Mouse (Mus musculus): Measurements from ENCODE around the gene Casq2. TPM values are rescaled to one million over a fixed set of nuclear protein-coding genes. Genes with fewer than 3 reads are reported as not detected.
"Not testable (repeated sequence)": the region's sequence is repeated elsewhere in the genome, so short reads cannot be mapped to it uniquely, and the experiment has no call there.

Gene Casq2
- total RNA-seq, 2 experiments from 2014 or later = 0.96 to 1.9 TPM

DNA sequence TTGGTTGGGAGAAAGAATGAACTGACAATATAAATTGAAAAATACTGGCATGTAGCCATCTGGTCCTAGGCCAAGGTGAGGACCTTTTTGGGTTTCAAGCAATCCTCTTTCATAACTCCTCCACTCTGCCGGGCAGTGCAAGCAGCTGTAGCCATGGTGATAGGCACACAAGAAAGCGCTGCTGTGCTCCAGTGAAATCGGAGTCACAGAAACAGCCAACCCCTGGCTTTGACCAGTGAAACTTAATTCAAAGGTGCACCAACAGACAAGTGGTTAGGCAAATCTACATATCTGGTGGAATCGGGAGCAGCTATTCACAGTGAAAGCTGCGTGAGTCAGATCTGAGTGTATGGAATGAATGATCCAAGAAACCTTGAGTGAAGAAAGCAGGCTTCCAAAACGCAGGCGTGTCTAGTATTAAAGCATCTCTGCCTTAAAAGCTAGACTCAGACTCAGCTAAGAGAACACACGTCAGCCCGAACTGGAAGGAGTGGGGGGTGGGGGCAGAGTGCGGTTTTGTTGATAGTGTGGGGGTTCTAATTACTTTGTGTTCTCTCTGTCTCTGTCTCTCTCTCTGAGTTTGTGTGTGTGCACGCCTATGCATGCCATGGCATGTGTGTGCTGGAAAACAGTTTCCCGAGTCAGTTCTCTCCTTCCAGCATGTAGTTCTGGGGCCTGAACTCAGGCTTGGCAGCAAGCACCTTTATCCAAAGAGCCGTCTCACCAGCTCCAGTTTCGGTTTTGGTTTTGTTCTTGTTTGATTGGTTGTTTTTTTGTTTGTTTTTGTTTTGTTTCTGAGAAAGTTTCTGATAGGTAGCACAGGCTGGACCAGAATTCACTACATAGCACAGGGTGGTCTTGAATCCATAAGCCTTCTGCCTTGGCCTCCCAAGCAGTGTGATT, 73.5 kb downstream of the Casq2 start:
- peak in 1 of 2 experiments; percentile 66 for DNase-seq (ENCODE audit: low spot score in 2 of 2)

DNA sequence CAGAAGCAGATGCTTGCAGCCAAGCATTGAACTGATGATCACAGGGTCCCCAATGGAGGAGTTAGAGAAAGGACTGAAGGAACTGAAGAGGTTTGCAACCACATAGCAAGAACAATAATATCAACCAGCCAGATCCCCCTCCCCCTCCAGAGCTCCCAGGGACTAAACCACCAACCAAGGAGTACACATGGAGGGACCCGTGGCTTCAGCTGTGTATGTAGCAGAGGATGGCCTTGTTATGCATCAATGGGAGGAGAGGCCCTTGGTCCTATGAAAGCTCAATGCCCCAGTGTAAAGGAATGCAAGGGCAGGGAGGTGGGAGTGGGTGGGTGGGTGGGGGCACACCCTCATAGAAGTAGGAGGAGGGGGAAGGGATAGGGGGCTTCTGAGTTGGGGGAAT, 77.6 kb downstream of the Casq2 start:
- DNase-seq (ENCODE audit: low spot score in 2 of 2) = not testable (repeated sequence)

DNA sequence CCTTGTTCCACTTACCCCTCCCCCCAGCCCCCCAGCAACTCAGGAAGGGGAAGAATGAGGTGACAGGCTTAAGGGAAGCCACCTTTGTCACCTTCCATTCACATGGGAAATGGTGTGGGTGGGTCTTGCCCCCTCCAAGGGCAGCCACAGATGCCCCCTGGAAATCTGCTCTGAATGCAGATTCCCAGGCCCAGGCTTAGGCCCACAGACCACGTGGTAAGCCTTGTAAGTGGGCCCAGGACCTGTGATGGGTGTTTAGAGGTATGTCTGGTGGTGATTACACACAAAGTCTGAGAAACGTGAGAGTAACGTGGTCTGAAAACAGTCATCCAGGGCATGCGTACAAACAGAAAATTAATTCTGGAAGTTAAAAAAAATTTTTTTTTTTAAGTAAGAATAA, 78.7 kb downstream of the Casq2 start:
- DNase-seq (ENCODE audit: low spot score in 2 of 2) = no peak

DNA sequence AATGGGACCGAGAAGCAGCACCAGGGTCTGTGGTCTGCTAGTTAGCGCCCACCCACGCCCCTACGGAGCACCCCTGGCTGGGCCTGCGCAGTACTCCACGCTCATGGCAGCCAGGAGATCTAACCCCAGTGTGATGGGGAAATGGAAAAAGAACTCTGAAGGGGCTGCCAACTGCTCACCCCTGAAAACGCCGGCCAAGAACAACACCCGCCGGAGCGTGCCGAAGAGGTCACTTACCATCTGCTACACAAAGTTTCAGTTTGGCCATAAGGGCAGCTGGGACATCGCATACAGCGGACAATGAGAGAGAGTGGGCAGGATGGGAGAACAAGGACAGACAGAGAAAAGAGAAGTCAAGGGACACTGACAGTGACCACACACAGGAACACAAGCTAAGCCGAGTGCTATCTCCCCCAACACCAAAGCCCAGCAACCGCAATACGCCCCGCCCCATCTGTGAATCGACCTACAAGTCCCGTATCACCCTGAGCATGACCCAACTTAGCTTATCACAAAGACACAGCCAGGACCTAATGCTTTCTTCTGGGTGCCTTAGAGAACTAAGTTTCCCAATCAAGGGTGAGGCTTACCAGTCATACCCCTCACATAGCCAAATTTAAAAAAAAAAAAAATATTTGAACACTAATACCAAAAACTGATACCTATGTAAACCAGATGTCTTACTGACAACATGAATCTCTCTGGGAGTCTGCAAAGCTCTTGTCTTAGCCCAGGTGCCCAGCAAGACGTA, 79.5 kb downstream of the Casq2 start:
- no peak for DNase-seq (ENCODE audit: low spot score in 2 of 2)

DNA sequence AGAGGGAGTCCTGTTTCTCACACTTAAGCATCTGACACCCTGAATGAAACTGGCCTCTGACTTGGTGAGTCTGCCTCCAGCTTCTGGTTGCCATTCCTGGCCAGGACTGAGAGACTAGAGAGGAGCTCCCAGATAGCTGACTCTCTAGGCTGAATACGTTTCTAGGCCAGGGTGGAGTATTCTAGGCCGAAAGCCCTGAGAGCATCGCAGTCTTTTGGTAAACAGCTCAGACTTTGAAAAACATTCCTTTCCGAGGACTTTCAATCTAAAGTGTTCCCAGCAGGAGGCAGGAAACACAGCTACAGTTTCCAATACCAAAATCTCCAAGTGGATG, 80.0 kb downstream of the Casq2 start:
- no peak for DNase-seq (ENCODE audit: low spot score in 2 of 2)

DNA sequence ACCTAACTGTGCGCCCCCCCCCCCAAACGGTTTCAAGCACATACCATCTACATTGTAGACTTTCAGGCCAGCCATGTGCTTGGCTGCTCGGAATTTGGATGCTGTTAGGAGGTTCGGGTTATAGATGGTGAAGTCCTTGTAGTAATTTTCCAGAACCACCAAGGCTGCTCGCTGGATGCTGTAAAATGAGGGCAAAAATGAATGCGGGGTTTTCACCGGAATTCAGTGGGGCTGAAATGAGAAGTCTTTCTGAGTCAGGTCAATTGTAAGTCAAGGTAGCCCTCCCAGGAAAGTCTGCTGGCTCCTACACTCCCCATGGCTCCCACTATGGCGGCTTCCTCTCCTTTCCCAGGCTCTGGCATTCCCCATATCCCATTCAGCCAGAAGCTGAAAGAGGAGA, 80.6 kb downstream of the Casq2 start:
- DNase-seq (ENCODE audit: low spot score in 2 of 2) = no peak

DNA sequence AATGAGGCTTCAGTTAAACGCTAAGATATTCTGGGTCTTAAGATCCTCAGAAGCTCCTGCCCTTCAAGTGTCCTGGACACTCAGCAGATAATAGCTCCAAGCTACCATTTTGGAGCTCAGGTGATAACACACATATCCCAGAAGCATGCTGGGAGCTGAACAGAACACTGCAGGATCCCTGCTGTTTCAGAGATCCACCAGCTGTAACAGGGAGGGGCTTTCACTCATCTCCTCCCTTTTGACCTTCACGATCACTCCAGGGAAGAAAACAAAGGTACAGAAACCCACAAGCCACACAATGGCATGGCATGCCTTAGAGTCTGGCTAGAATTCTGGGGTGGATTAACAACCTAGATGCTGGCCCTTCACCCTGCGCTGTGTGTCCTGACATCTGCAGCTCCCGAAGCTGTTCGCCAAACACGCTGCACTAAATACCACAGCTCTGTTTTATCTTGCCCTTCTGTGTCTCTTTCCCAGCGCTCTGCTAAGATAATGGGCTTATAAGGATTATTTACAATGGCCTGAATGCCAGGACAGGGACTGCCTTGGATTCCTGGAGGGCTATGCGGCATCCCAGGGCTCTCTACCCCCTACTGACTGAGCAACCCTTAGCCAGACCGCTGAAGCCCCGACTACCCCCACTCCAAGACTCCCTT, 81.5 kb downstream of the Casq2 start:
- DNase-seq (ENCODE audit: low spot score in 2 of 2) = no peak

DNA sequence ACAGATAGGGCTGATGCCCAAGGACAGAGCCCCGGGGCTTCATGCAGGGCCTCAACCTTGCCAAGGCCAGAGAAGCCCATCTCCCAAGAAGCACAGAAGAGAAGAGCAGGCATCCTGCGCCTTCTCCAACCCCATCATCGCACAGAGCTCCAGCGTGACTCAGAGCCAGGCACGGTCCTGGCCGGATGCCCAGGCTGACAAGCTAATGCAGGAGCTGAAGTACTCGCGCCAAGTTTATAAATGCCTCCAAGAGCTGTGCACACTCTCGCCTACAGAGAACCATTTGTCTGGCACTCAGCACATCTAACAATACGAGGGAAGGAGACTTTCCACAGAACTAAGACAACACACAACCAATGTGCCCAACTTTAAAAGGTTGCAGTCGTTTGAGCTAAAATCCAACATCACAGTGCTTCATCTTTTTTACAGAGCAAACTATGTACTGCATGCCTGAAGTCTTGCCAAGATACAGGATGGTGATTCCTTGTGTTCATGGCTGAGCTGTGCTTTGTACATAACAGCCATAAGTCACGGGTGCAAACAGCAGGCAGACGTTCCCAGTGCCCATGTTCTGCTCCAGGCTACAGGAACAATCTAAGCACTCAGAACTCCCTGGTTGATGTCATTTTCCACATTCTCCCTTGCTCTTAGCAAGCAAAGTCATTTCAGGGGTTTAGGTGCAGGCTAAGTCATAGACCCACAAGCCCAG, 83.1 kb downstream of the Casq2 start:
- DNase-seq (ENCODE audit: low spot score in 2 of 2) = peak; percentile 89 to 90

DNA sequence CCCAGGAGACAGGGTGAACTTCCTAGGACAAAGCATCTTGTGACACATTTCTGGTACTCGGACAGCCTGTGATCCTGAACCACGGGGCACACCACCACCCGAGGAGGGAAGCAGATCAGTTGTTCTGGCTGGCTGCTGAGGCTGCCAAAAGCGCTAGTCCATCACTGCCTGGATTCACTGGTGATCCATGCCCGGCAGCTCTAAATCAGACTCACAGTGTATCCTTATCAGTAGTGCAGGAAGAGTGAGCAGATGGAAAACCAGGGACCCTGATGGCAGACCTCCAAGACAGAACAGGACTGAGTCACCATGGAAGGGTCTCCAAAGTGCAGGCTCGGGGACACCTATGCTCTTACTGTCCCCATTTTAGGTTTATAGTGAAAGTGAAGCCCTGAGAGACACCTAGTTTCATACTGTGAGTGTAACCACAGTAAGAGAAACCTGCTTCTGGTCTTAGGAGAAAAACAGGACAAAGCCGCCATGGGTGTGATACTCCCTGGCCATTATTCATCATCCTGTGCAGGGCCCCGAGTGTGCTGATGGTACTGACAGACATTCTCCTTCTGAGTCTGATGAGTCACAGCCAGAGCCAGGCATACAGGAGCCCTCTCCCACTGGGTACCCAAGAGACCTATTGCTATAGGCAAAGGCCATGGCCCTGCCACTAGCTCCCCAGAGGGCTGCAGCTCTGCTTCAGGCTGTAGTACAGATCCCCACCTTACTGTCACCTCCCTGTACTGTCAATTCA, 88.1 kb downstream of the Casq2 start:
- DNase-seq (ENCODE audit: low spot score in 2 of 2) = no peak

DNA sequence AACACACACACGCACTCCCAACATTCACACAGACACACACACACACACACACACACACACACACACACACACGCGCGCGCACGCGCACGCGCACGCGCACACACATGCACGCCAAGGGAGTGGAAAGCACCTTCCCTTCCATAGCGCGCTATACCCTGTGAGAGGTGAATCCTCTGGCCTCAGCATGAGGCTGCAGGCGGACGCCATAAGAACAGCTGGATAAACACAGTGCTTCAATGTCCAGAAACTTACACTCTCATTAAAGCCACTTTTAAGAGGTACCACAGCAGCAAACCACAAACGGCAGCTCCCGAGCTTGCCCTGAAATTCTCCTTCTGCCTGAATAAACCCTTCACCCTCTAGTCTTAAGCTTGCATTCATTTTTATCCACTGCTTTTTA, 89.5 kb downstream of the Casq2 start:
- DNase-seq (ENCODE audit: low spot score in 2 of 2) = no peak

DNA sequence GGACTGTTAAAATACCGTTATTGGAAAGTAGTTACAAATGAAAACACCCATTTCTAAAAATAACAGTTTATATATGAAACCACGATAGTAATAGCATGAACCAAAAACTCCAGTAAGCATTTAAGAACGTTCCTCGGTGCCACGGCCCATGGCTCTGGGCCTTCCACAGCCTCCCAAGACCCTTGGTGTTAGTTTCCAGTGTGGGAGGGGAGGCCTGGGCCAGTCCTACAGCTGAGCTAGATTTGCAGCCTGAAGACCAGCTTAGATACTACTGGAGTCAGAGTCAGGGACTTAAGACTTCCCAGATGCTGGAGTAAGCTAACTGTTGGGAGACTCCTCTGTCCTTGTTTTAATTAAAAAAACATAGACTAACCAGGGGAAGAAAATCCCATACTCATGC, 89.9 kb downstream of the Casq2 start:
- no peak for DNase-seq (ENCODE audit: low spot score in 2 of 2)

DNA sequence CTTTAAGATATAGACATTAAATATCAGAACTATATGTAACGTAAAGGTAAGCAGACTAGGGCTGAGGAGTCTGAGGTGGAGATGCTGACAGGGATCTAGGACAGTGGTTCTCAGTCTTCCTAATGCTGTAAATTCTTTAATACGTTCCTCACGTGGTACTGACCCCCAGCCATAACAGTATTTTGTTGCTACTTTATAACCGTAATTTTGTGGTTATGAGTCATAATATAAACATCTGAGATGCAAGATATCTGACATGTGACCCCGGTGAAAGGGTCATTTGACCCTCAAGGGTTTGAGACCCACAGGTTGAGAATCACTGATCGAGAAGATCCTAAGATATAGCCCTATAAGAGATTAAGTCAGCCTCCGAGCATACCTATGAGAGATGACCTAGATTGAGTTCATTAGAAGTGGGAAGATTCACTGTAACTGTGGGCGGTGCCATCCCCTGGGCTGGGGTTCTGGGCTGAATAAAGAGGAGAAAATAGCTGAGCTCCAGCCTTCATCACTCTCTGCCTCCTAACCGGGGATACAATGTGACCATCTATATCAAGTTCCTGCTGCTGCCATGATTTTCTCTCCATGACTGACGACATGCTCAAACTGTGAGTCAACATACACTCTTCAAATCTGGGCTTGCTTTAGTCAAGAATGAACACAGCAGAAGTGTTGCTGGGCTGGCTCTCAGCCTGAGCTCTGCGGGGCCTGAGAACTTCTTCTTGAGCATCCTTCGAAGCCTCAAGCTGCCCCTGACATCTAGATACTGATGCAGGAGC, 91.8 kb downstream of the Casq2 start:
- DNase-seq (ENCODE audit: low spot score in 2 of 2) = no peak

DNA sequence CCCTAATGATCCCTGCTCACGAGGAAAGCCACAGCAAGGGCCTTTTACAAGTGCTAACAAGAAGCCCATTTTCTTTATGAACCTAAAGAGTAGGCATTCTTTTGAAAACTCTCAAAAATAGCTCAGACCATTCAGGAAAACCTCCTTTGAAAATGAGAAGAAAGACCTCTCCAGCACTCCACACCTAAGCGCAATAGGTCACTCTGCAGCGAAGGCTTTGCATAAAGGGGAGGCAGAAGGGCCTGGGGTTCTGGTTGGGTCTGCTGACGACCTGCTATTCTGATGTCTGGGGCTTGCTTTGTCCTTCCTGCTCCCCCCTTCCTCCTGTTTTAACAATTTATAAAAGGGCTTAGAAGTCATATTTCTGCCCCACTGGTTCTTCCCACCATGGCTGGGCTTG, 93.7 kb downstream of the Casq2 start:
- no peak for DNase-seq (ENCODE audit: low spot score in 2 of 2)

DNA sequence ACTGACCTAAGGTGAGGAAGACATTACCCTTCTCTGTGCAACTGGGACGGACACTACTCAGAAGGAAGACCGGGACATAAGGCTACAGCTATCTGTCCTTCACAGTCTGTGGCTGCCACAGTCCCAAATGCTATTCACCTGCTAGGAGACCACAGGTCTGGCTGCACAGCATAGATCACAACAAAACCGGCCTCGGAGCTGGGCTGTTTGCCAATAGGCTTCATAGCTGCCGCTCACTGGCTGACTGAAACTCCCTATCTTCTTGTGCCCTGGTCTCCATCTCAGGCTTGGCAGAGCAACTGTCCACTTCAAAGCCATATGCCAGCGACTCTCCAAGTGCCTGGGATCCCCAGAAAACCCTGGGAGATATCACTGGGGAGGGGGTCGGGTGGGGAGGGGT, 94.5 kb downstream of the Casq2 start:
- DNase-seq (ENCODE audit: low spot score in 2 of 2) = peak in 1 of 2 experiments; percentile 61

DNA sequence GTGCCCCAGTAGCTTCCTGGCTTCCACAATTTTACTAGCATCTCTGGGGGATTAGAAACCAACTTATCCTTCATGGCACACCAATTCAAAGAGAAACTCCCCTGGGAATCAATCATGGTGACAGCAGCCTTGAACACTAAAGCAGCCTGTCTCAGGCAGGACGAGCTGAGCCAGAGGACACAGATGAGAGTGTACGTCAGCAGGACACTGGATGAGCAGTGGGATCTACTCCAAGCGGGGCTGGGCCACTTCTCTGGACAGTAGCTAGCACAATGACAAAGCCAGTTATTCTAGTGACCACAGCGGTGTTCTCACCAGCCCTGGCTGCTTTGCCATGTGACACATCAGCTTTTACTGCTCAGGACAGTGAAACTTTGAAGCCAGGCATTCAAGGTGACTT, 95.0 kb downstream of the Casq2 start:
- DNase-seq (ENCODE audit: low spot score in 2 of 2) = no peak

DNA sequence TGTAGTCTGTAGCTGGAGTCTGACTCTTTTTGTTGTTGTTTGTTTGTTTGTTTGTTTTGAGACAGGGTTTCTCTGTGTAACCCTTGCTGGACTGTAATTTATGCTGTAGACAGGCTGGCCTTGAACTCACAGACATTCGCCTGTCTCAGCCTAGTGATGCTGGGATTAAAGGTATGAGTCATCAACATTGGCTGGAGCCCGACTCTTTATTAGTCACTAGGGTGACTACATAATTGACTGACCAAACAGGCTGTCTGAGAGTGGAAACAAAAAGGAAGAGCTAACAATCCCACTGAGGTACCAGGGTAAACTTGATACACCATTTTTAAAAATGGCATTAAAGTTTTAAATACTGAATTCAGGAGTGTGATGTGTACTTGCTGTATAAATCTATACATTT, 96.4 kb downstream of the Casq2 start:
- DNase-seq (ENCODE audit: low spot score in 2 of 2) = no peak

DNA sequence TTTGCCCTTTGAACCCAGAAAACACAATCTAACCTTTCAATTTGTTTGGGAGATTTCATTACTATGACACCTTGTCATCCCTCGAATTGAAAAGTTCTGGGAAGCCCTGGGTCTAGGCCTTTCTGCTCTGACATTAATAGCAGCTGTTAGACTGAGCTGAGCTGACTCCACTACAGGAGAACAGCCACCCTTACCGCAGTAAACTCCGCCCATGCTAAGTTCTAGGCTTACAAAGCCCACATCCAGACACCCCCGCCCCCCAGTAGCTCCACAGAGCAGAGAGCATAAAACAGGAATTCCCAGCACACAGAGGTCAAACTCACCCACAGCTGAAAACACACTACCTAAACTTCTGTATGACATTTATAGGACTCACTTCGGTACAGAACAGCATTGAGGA, 98.5 kb downstream of the Casq2 start:
- DNase-seq (ENCODE audit: low spot score in 2 of 2) = no peak

DNA sequence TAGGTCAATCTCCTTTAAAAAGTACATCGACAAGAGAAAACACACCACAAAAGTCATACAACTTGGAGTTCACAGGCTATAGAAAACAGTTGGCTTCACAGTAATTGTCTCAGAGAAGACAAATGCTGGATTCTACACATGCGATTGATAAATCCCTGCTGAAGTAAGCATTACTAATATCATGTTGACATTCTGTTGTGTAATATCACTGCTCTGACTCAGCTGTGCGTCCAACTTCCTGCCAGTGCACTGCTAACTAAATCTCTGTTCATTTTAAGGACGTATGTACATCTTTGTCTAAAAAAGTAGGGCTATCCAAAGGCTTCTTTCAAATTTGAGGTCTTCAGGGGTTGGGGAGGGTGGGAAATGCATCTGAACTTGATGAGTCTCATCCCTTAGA, 101.2 kb downstream of the Casq2 start:
- DNase-seq (ENCODE audit: low spot score in 2 of 2) = no peak

DNA sequence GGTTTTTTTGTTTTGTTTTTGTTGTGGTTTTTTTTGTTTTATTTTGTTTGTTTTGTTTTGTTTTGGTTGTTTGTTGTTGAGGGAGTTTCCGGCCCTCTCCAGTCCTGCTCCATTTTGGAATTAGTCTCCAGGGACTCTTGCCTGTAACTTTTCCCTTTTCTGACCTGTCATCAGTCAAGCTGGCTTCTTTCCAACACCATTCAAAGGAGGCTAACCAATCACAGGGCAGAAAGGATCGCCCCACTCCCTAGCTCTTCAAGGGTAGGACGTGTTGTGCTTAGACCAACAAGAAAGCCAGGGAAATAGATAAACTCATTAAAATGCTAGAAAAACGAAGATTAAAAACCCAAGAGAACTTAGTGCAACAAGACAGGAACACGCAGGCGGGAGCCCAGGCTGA, 102.8 kb downstream of the Casq2 start:
- DNase-seq (ENCODE audit: low spot score in 2 of 2) = no peak

DNA sequence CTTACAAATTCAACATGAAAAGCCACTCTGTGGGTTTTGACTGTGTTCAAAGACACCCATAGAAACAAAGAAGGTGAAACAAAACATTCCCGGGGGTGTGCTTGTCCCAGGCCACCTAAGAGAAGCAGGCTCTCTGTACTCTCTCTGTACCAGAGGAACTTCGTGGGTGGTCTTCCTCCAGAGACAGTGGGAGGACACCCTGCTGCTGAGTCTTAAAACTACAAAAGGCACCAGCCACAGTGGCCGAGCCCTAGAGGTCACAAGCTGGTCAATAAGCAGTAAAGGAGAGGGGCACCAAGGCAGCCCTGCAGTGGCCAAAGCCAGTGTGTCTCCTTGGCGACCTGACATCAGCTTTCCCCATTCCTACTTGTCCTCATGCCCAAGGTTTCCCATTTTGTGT, 103.8 kb downstream of the Casq2 start:
- DNase-seq (ENCODE audit: low spot score in 2 of 2) = no peak

Data from adrenal gland, adult 18-20 months (tissue).